Mouse (Mus musculus) cerebellum, postnatal 4 days (tissue): ENCODE measurements around the gene Tceal9.

Experiments used
- DNase-seq, 2 experiments: peaks; one replicate each; pipeline ENCODE4 v3.0.0; 2022; ENCODE audit warnings: low spot score in 2 of 2, mixed read lengths in 1 of 2

Gene Tceal9

DNA sequence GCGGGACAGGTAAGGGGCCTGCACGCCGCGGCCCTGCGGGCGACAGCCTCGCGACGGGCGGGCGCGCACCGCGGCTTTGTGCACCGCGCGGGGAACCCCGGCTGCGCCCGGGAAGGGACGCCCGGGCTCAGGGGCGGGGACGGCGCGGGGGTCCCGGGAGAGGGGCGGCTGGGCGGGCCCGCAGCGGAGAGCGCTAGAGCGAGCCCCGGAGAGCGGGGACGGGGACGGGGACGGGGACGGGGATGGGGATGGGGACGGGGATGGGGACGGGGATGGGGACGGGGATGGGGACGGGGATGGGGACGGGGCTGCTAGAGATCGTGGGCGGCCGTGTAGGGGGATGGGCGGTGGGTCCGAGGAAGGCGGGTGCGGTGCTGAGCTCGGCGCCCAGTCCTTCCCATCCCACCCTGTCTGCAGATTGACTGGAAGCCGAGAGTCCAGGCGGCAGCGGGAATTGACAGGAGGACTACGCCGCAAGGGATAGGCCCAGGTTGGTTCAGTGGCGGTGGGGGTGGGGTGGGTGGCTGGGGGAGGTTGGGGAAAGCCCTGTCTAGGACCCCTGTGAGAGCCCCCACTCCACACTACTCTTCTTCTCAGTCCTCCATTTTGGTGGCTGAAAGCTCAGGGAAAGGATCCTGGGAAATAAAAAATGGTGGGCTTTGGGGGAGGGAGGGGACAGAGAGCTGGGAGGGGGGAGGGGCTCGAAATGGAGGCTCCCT, 25.7 kb downstream of the Tceal9 start:
- DNase-seq: peak in 1 of 2 experiments; percentile 36

DNA sequence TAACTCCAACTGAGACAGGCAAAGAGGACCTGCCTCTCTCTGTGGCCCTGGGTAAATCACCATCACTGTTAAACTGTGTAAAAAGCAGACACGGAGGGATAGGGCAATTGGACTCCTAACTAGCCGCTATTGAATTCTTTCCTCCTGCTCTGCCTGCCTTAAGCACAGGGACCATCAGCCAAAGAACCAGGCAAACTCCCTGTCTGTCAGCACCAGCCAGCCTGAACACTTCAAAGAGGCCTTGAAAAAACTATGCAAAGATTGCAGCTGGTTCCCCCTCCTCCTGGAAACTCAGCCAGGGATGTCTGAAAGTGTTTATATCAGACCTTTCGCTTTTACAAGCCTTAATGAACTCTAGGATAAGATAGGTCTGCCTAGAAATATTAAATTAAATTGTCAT, 29.7 kb downstream of the Tceal9 start:
- DNase-seq: no peak

DNA sequence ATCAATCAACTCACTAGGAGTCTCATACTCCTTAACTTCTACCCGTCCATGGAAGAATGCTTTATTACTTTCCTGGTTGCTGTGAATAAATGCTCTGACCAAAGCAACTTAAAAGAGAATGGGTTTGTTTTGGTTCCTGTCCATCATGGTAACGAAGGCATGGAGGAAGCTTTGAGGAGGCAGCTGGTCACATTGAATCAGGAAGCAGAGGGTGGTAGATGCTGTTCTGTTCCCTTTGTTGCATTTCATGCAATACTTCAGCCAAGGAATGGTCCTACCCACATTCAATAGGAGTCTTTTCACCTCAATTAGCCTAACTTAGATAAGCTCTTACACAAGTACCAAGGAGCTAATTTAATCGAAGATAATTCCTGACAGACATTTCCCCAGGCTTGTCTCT, 30.5 kb downstream of the Tceal9 start:
- DNase-seq: no peak

GRCm38 (mm10) chrX:136277577-136277976, 32.7 kb downstream of the Tceal9 start:
- no peak for DNase-seq

DNA sequence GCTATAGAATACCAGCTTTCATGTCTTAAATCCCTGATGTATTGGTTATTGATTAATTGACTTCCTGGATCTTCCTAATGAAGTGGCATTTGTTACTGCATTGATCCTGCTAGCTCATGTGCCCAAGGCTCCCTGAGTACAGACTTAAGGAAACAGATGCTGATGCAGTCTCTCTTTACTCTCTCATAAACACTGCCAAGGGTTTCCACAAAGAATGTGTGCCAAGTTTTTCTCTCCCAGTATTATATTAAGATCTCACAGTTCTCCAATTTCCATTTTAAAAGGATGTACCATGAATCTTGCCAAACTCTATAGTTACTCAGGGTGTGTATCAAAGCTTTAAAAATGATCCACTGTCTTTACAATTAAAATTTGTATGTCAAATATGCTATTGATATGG, 33.5 kb downstream of the Tceal9 start:
- DNase-seq: no peak

- DNase-seq: no peak
Measured at GRCm38 (mm10) chrX:136279410-136279809, 34.5 kb downstream of the Tceal9 start.

DNA sequence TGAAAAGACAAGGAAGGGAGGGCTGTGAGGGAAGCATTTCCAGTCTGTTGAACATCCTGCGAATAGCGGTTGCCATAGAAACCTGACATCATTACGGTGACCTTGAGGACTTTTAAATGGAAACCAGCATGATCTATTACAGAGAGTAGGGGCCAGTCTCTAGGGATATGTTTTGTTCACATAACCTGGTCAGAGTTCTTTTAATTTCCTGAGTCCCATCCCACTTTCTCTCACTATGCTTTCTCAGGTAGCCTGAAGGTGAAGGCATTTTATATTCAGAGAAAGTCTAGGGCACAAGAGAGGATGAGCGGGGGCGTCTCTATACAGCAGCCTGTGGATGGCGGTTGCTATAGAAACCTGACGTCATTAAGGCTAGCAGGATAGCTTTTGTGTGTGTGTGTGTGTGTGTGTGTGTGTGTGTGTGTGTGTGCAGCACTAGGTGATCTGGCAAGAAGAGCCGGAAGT, 46.0 kb downstream of the Tceal9 start:
- DNase-seq: peak in 1 of 2 experiments; percentile 42
